Mouse (Mus musculus) kidney, adult 2 months (tissue): ENCODE measurements around the gene Raph1.

Source experiments
- CTCF ChIP-seq: fragments of 200-500 bp; conservative IDR thresholded peaks from 2 replicates; pipeline ENCODE4 v1.5.1; 2011; ENCODE audit warnings: low read depth, mild to moderate bottlenecking, control low read depth, low read length, moderate library complexity, mixed read lengths; ENCODE audit not compliant: insufficient read depth, insufficient read length
- POLR2A ChIP-seq: fragments of 200-500 bp; IDR thresholded peaks from one replicate; pipeline ENCODE4 v1.6.1; 2011; ENCODE audit warnings: low read depth, low read length, control low read depth

DNA sequence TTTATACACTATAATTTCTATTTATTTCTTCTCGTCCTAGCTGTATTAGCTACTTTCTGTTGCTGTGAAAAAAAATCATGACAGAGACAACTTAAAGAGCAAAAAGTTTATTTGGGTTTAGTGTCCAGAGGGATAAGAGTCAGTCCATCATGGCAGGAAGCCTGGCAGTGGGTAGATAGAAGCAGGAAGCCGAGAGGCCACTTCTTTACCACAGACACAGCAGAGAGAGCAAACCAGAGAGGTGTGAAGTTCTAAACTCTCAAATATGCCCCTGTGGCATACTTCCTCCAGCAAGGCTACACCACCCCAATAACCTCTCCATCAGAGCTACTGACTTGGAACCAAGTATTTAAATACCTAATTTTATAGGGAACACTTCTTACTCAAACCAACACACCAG, 36.3 kb downstream of the Raph1 start:
- TF ChIP-seq CTCF (no peak), POLR2A (no peak)
